Mouse (Mus musculus) thymus, postnatal 36 days (tissue): ENCODE results near the gene Ces1d.

Experiments
- DNase-seq, 2 experiments: peaks; one replicate each; pipeline ENCODE4 v3.0.0; 2022; ENCODE audit warnings: mixed read lengths in 2 of 2

The Ces1d gene

DNA sequence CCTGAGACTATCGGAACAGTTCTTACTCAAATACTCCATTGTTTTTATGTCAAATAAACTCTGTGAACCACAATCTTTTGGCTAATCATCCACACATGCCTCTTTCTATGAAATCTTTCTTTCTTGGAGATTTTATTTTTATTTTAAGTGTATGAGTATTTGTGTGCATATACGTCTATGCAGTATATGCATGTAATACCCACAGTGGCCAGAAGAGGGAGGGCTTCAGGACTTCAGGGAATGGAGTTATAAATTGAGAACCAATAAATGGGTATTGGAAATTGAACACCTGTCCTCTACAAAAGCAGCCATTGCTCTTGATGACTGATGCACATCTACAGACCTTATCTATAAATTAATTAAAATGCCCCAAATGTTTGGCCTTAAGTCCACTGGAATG, 65.4 kb downstream of the Ces1d start:
- no peak for DNase-seq

GRCm38 (mm10) chr8:93131233-93131980, 66.2 kb downstream of the Ces1d start, which contains the start of gene Ces1c:
Gene Ces1c, minus strand, starts transcription at chr8:93131283.
- no peak for DNase-seq

- DNase-seq = no peak
Observed at GRCm38 (mm10) chr8:93126476-93126875, 71.2 kb downstream of the Ces1d start.

- DNase-seq = no peak
Observed at GRCm38 (mm10) chr8:93122005-93122404, 75.6 kb downstream of the Ces1d start.
